Mouse (Mus musculus) ZHBTc4 (cell line): ENCODE data around the gene Oca2.
A peak's percentile ranks its signal among the peaks of the same experiment; 100 is the strongest.

Experiments
- DNase-seq: peaks from one replicate; pipeline ENCODE4 v3.0.0-alpha.2; 2011; ENCODE audit warnings: low read depth, low spot score

The Oca2 gene

GRCm38 (mm10) chr7:56381750-56382421, 142.3 kb downstream of the Oca2 start:
- DNase-seq, result no peak

GRCm38 (mm10) chr7:56382706-56383105, 143.1 kb downstream of the Oca2 start:
- no peak for DNase-seq

GRCm38 (mm10) chr7:56388295-56388694, 148.7 kb downstream of the Oca2 start:
- no peak for DNase-seq

- DNase-seq, result no peak
These were observed 178.7 kb downstream of the Oca2 start for GRCm38 (mm10) chr7:56418182-56418836.

- peak; percentile 1 for DNase-seq
These were observed 179.8 kb downstream of the Oca2 start for GRCm38 (mm10) chr7:56419253-56419844.

- no peak for DNase-seq
These were observed 182.4 kb downstream of the Oca2 start for GRCm38 (mm10) chr7:56421946-56422345.

- no peak for DNase-seq
These were observed 184.0 kb downstream of the Oca2 start for GRCm38 (mm10) chr7:56423548-56423947.

GRCm38 (mm10) chr7:56460814-56461520, 221.4 kb downstream of the Oca2 start:
- no peak for DNase-seq

GRCm38 (mm10) chr7:56498242-56498641, 258.7 kb downstream of the Oca2 start:
- no peak for DNase-seq

- DNase-seq, result no peak
These were observed 259.8 kb downstream of the Oca2 start for GRCm38 (mm10) chr7:56499319-56499718.

- no peak for DNase-seq
These were observed 260.2 kb downstream of the Oca2 start for GRCm38 (mm10) chr7:56499767-56500166.

- no peak for DNase-seq
These were observed 260.9 kb downstream of the Oca2 start for GRCm38 (mm10) chr7:56500438-56500837.

- DNase-seq, result peak; percentile 70
These were observed 279.0 kb downstream of the Oca2 start for GRCm38 (mm10) chr7:56518581-56518980.

GRCm38 (mm10) chr7:56519741-56520140, 280.2 kb downstream of the Oca2 start:
- peak; percentile 52 for DNase-seq

- DNase-seq, result no peak
These were observed 295.3 kb downstream of the Oca2 start for GRCm38 (mm10) chr7:56534856-56535255.

GRCm38 (mm10) chr7:56549226-56549625, 309.7 kb downstream of the Oca2 start:
- no peak for DNase-seq

- no peak for DNase-seq
These were observed 312.2 kb downstream of the Oca2 start for GRCm38 (mm10) chr7:56551804-56552203.
